Mouse (Mus musculus) cerebellum, adult 9-11 months (tissue): ENCODE results near the gene Baz1a.
"Not testable (repeated sequence)": the region's sequence is repeated elsewhere in the genome, so short reads cannot be mapped to it uniquely, and the experiment has no call there.

Source experiments
- DNase-seq: peaks from one replicate; pipeline ENCODE4 v3.0.0; 2022

Gene Baz1a

DNA sequence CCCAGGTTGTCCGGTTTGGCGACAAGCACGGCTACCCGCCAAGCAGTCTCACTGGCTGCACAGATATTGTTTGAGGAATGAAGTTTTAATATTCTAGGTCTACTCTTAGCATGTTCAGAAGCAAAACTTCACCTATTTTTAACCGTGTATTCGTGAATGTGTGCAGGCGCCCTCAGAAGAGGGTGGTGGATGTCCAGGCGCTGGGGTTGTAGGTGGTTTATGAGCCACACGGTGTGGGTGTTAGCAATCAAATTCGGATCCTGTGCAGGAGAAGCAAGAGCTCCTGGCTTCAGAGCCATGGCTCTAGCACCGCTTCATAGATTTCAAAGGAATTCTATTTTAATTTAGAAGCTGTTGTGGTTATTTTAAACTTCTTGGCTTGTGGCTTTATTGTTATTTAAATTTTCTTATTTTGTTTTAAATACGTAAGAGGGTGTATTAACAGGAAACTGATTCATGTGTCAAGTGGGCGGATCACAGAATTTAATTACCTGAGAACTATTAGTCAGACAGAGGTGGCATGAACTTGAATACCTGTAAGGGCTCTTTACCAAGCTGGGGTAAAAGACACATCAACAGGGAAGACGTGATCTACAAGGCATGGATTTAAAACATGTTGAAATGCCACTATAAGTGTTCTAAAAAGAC is 6.7 kb downstream of the Baz1a start:
- no peak for DNase-seq

DNA sequence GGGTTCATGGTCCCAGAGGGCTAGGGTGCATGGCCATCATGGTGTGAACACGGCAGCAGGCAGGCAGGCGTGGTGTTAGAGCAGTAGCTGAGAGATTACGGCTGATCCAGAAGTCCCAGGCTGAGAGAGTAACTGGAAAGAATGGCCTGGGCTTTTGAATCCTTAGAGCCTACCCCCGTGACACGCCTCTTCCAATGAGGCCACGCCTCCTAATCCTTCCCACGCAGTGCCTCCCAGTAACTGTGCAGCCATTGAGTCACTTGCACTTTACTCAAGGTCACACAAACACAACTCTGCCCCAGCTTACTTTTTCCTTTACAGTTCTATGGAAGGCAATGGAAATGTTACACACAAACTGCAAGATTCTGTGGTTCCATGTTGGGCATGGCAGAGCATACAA is 8.1 kb downstream of the Baz1a start:
- DNase-seq: no peak

DNA sequence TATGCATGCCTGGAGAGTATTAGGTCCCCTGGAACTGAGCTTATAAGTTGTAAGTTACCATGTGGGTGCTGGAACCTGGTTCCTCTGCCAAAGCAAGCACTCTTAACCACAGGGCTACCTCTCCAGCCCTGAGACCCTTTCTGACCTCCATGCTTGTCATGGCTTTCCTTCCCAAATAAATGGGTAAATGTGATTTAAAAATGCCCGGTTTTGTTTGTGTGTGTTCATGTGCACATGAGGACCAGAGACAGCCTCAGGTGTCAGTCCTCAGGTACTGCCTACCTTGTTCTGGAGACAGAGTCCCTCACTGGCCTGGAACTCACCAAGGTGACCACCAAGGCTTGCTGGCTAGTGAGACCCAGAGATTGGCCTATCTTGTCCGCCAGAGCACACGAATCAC is 9.8 kb downstream of the Baz1a start:
- no peak for DNase-seq

DNA sequence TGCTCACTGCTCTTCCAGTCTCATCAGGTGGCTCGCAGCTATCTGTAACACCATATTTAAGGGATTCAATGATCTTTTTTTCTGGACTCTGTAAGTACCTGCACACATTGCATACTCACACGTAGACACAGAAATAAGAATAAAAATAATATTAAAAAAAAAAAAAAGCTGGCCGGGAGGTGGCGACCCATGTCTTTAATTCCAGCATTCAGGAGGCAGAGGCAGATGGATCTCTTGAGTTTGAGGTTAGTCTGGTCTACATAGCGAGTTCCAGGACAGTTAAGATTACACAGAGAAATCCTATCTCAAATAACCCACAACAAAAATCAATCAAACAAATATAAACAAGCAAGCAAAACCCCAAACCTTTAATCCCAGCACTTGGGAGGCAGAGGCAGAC is 10.3 kb downstream of the Baz1a start:
- DNase-seq: no peak

DNA sequence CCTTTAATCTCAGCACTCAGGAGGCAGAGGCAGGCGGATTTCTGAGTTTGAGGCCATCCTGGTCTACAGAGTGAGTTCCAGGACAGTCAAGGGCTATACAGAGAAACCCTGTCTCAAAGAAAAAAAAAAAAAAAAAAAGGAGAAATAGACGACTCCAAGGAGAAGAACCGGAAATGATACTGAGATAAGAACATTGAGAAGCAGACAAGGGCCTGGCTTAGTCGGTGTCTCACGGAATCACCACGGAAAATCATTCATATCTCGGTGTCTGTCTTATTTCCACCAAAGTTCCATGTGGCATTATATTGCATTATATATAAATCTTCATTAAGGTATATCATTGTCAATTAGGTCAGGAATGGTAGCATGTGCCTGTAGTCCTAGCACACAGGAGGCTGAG is 11.6 kb downstream of the Baz1a start:
- not testable (repeated sequence) for DNase-seq

DNA sequence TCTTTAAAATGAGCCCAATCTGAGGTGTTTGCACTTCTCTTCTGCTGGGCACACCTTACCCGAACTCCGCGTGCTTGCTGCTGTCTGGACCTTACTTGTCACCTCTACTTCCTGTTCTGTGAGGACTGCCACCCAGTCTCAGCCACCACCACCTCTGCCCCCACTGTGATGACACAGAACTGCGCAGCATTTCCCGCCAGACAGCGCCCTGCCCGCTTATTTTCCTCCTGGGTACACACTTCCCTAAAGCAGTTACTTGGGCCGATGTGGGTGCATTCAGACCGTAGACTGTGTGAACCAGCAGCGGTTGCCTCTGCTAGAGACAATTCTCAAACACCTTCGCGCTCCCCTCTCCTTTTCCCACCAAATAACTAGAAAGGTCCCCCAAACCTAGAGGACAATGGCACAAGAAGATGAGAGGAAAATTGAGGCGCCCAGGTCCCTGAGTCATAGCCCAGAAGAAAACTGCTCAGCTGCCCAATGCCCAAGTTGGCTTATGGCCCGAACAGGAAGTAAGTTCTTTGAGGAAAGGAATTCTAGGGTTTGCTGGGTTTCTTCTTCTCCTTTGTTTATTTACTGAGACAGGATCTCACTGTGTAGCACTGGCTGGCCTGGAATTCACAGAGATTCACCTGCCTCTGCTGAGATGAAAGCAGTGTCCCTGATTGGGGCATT is 15.0 kb downstream of the Baz1a start:
- DNase-seq: no peak

DNA sequence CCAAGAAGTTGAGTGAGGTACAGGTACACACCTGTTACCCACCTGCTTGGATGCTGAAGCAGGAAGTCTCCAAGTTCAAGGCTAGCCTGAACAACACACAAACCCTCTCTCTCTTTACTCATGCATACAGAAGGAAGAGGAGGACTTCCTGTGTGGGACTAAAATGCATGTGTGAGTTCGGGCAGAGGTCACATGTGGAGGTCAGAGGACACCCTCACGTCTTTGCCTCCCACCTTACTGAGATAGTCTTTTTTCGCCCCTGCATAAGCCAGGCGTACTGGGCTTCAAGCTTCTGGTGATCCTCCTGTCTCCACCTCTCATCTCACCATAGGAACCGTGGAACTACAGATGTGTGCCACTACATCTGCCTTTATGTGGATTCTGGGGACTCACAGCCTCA is 15.7 kb downstream of the Baz1a start:
- DNase-seq: no peak

DNA sequence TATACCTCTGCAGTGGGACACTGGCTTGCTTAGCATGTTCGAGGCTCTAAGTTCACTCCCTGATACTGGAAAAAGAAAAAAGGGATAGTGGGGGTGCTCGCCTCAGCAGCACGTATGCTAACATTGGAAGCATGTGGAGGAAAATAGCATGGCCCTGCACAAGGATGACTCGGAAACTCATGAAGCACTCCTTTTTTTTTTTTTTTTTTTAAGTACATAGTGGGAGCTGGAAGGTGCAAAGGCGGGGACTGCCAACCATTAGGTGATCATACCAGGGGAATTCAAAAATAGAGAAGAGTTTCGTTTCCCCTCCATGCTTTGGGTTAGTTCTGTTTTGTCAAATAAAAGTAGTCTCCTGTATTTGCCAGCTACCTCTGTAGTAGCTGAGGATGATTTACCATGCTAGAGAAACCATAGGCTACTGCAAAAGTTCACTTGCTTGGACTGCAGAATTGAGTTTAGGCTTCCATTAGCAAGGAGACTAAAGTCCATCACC is 17.1 kb downstream of the Baz1a start:
- DNase-seq: no peak

DNA sequence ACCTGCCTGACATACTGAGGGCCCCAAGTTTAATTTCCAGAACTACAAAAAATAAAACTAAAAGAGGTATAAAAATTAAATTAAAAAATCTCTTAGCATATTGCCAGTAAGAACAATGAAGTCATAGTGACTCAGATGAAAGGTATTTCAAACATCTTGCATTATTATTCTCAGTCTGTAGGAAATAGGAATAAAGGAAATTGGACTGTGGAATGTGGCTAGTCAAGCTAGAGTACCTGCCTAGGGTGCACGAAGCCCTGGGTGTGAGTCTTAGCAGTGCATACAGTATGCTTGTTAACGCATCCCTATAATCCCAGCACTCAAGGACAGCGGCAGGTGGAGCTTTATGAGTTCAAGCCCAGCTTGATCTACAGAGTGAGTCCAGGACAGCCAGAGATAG is 18.2 kb downstream of the Baz1a start:
- no peak for DNase-seq

DNA sequence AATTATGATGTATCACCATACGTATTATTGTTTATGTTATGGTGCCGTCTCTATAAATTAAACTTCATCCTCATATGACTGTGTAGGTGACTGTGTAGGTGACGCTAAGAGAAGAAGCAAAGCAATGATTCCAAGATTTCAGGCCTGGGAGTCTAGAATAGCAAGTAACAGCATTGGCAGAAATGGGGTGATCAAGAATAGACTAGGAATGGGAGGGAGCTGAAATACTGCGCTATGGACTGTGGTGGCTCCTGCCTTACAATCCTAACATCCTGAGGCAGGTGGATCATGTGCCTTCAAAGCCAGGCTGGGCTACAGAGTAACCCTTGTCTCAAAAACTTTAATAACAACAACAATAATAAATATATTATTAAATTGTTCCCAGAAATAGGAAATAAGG is 19.7 kb downstream of the Baz1a start:
- DNase-seq: no peak

DNA sequence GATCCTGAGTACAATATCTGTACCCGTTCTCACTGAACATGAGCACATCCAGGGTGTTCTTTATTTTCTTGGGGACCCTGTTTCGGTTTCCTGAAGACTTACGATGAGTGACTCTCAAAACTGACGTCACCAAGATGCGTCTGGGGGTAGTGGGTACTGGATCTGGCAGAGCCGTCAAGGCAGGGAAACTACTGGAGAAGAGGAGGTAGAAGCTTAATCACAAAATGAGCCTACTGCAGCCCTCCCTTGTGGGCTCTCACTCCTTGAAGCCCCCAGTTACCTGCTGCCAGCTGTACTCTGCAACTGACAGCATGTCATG is 20.1 kb downstream of the Baz1a start:
- DNase-seq: no peak

DNA sequence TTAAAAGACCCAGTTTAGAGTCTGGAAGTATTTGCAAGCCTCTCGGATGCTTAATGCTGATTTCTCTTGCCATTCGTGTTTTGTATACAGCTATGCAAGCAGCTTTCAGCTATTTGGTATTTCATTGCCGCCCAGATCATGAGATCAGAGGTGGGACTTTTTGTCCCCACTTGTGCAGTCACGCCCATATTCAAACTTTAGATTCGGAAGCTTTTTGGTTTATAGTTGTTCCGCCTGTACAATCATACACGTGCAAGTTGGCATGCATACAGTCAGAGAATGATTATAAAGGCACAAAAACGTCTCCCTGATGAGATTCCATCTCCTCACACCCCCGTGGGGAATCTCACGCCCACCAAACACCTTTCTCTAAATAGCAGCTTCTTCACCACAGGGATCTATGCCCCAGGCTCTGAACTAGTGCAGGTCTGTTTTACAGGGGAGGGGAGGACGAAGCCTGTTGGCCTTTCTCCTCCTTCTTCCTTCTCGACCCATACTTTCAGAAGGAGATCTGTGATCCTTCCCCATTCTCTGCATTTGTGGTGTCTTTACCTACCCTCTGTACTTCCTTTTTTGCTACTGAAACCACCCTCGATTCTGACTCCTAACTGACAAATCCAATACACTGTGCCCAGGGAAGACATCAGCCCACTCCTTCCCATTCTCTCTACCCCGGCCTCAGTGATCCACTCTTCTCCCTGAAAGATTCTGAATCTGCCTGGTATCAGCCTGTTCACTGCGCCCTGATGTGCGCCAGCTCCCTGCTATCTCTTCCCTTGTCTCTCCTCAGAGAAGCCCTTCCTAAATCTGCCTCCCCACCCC is 20.7 kb downstream of the Baz1a start:
- no peak for DNase-seq

DNA sequence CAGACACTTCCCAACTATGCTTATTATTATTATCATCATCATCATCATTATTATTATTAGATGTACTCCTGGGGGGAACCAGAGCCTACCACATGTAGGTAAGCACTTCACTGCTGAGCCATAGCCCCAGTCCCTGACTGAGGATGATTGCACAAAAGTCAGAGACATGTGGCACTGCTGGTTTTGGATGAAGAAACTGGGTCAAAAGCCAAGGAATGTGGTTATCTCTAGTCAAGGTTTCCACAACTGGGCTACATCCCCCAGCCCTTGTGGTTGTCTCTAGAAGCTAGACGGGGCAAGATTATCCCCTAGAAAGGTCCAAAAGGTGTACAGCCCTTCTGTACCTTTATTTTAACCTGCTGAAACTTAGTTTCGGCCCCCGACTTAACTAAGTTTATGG is 21.3 kb downstream of the Baz1a start:
- DNase-seq: no peak

DNA sequence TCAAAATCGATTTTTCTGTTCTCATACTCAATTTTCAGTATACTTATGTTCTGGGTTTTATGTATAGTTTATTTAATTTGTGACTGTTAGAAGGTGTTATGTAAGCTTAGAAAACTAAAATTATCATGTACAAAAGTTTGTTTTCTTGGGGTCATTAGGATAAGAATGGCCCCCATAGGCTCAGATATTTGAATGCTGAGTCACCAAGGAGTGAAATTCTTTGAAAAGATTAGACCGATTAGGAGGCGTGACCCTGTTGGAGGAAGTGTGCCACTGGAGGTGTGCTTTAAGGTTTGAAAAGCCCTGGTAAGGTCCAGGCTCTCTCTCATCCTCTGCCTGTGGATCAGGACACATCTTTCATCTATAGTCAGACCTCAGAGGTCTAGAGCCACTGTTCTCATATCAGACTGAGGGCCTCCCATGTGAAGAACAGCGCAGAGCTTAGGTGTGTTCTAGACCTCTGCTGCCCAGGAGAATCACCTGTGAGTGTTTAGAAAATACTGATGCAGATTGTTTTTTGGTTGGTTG is 25.8 kb downstream of the Baz1a start:
- no peak for DNase-seq

DNA sequence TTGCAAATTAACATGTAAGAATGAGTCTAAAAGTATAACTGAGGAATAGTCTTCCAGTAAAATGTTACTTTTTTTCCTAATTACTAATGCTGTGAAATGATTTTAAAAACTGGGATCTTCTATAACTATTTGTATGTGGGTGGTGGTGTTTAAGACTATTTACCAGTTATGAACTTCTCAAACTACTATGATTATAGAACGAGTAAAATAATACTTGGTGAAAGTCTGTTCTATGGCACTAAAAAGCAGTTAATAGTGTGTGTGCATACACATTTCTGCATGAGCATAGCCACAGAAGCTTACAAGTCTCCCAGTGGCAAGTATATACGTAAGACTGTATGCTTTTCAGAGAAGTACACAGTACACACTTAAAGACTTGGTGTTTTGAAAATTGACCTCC is 27.0 kb downstream of the Baz1a start:
- no peak for DNase-seq

DNA sequence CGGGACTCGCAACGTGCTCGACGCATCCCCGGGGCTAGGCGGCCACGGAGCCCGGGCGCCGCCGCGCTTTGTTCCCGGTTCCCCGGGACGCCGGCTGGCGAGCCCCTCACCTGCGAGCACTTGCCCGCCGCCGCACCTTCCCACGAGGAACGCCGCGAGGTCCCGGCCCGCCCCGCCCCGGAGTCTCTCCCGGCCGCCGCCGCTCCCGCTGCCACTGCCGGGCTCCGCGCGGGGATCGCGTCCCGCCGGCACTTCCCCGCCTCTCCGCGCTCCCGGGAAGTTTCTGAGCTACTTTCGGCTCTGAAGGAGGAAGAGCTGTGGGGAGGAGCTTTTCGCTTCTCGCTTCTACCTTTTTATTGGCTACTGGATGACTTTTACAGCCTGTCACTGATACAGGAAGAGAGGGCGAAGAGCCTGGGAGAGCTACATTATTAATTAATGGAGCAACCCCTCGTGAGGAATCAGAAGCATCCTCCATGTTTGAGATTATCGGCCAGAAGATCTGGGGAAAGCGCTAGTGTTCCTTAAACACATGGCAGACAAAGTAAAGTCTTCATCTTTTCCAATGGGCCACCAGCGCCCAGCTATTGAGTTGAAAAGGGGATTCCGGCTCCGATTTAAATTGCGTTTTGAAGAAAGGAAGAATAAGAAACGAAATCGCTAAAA is 28.0 kb downstream of the Baz1a start, which contains the start of gene Gm20403:
Gene Gm20403, minus strand, starts transcription at position 478 of the 666 bp plus-strand sequence.
- DNase-seq: peak; percentile 12

DNA sequence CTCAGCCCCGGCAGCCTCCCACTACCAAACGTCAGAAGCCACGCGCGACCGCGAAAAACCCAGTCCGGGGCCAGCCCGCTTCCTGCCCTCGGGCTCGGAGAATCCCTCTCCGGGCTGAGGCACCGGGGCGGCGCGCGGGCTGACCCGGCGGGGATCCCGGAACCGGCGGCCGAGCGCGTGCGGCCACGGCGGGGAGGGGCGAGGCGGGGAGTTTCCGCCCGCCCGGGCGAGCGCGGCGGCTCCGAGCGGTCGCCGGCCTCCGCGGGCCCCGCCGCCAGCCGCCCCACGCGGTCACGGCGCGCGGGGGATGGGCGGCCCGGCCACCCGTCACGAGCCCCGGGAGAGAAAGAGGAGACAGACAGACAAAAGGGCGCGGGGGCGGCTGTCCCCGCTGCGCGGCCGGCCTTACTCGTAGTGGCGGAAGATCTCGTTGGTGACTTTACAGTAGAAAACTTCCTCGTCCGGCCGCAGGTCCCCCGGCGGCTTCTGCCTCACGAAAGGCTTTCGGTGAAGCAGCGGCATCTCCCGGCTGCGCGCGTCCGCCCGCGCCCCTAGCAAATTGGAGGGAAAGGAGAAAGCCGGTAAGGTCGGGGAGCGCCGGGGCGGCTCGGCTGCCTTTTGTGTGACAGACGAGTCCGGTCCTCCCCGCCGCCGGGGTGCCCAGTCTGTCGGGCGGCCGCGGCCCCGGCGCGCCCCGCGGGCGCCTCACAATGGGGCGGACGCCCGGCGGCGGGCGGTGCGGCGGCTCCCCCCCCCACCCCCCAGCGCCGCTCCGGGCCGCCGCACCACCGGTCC is 28.7 kb downstream of the Baz1a start:
- DNase-seq: peak; percentile 23

DNA sequence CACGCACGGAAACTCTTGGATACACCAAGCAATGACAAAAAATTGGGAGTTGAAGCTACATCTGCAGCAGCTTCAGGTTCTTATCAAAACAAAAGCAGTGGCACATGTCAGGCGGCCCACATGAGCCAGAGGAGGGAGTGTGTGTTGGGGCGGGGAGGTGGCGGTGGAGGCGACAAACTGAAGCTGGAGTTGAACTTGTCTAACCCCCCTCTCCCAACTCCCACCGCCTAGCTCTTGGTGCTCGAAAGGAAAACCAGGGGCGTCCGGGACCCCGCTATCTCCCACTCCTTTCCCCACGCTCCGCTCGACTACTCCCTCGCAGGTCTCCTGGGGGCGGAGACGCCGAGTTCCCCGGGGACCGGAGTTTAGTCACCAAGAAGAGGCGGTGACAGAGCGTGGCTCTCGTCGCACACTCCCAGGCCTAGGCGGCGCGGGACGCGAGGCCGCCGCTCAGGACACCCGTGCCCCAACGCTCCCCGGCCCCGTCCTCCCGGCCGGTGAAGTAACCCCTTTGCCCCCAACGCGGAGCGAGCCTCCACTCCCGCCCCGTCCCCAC is 29.4 kb downstream of the Baz1a start:
- DNase-seq: peak; percentile 14

DNA sequence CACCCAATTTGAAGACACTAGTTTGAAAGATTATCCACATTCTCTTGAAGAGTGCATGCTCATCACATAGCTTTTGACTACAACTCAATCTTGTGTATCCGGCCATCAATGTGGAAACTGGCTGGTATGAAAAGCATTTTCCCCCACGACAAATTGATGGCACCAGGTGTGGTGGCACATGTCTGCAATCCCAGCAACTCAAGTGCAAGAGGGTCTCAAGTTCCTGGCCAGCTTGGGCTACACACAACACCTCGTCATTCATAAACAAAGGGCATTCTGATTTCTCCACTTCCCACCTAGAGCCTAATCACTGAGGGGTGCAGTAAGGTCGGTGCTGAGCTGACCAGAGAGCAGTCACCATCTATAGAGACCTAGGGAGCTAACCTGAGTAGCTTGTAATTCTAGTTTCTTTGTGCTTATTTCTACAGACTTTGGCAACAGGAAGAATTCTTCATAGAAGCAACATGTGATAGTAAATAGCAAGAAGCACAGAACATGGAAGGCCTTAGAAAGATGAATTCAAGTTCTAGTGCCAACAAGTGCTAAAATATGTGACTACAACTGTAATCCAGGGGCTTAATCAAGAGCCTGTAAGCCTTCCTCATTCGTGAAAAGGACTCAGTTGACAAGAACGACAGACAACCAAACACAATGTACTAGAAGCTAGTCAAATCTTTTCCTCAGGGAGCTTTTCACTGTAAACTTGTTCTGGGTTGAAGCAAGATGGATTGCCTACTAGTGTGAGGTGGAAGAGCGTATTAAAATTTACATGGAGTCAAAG is 31.0 kb downstream of the Baz1a start:
- no peak for DNase-seq

DNA sequence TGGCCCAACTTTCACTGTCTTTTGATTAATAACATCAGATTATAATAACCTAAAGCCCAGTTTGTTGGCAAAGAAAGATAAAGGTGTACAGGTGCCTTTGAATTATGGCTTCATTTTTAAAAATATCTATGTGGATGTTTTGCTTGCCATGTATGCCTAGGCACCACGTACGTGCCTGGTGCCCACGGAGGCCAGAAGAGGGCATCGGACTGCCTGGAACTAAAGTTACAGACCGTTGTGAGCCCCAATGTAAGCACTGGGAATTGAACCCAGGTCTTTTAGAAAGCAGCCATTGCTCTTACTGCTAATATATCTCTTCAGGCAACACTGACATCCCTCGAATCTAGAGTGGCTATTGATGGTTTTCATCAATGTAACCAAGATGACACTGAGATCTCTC is 32.2 kb downstream of the Baz1a start:
- no peak for DNase-seq

DNA sequence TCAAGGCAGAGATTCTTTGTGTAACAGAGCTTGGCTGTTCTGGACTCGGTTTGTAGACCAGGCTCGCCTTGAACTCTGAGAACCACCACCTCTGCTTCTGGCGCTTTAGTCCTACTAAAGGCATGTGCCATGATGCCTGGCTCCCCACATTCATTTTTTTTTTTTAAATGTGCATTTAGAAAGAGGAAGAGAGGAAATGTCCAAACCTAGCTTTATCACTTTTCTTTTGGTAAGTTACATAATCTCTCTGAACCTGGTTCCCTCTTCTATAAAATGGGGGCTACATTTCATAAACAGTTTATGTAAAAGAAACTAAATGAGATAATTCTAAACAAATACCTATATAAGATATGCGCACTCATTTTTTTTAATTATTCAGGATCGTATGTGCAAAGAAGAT is 33.2 kb downstream of the Baz1a start:
- no peak for DNase-seq
